Mouse (Mus musculus): ENCODE data around the gene Nhlrc3.

DNA sequence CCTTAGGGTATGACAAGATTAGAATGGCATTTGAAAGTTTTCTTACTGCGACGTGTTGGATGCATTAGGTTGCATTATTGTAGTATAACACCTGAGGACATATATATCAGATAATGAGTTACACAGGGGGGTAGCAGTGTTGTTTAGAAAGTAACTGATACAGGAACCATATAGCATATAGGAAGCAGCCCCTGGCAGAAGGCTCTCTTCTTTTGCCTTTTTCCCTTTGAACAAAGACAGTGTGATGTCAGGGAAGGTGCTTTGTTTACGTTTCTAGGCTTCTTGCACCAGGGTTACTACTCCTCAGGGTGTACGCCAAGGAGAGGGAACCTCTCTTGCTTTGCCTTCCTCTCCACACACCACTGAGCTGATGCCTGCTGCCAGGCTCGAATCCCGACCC lies 25.2 kb upstream of the Nhlrc3 start, which contains the start of gene Stoml3:
- TF ChIP-seq TAL1 (IDR thresholded peaks at IDR 0.05; ENCODE audit: low read length) (no peak), GATA1 (IDR thresholded peaks at IDR 0.05; ENCODE audit: low read length) (no peak)

Data from erythroblast, embryonic 14.5 days (primary cell).